Mouse (Mus musculus) kidney, embryonic 14.5 days (tissue): ENCODE results near the gene Bclaf1. TPM values are rescaled to one million over a fixed set of nuclear protein-coding genes. Genes with fewer than 3 reads are reported as not detected.
A peak's percentile ranks its signal among the peaks of the same experiment; 100 is the strongest.

ENCODE experiments used
- ATAC-seq: fragments of 200-750 bp; cut with Nextera tagmentation; 2 replicates; pipeline ENCODE4 v1.8.0; 2017; ENCODE audit warnings: moderate number of reproducible peaks, mild to moderate bottlenecking, moderate TSS enrichment, moderate library complexity; ENCODE audit not compliant: low FRiP score, low TSS enrichment
- H3K27ac ChIP-seq: fragments of 300-500 bp; sonication (generic); 2 replicates; pipeline ENCODE4 v1.5.1; 2014; ENCODE audit warnings: low read depth, mild to moderate bottlenecking, low read length, moderate library complexity, mixed read lengths
- H3K27me3 ChIP-seq: fragments of 300-500 bp; sonication (generic); 2 replicates; pipeline ENCODE4 v1.6.1; 2014; ENCODE audit warnings: mild to moderate bottlenecking, low read length; ENCODE audit not compliant: control insufficient read depth, insufficient read depth
- H3K36me3 ChIP-seq: fragments of 300-500 bp; sonication (generic); 2 replicates; pipeline ENCODE4 v1.6.1; 2014; ENCODE audit warnings: low read length, mixed read lengths; ENCODE audit not compliant: control insufficient read depth, insufficient read depth
- H3K4me1 ChIP-seq: fragments of 300-500 bp; sonication (generic); 2 replicates; pipeline ENCODE4 v1.6.1; 2014; ENCODE audit warnings: low read length, mixed read lengths; ENCODE audit not compliant: control insufficient read depth, insufficient read depth
- H3K4me2 ChIP-seq: fragments of 300-500 bp; sonication (generic); replicated peaks from 2 replicates; pipeline ENCODE4 v1.6.1; 2014; ENCODE audit warnings: low read depth, mild to moderate bottlenecking, low read length
- H3K4me3 ChIP-seq: fragments of 300-500 bp; sonication (generic); 2 replicates; pipeline ENCODE4 v1.5.1; 2014; ENCODE audit warnings: mild to moderate bottlenecking, low read length
- H3K9ac ChIP-seq: fragments of 300-500 bp; sonication (generic); 2 replicates; pipeline ENCODE4 v1.6.1; 2014; ENCODE audit warnings: low read depth, mild to moderate bottlenecking, low read length, moderate library complexity
- H3K9me3 ChIP-seq: fragments of 300-500 bp; sonication (generic); 2 replicates; pipeline ENCODE4 v1.6.1; 2016; ENCODE audit warnings: low read length; ENCODE audit not compliant: control insufficient read depth
- WGBS: fragments of 180-500 bp; shearing (Covaris S2); extraction: QIAGEN DNeasy Blood & Tissue Kit; methylation state at CpG from one replicate; pipeline ENCODE4 v1.1.7; 2014; 5-methylcytosine and 5-hydroxymethylcytosine counted together
- polyA plus RNA-seq: library from polyadenylated mRNA; unstranded; fragments of >200 nt; fragmentation: Nextera tagmentation; extraction: Ambion mirVana; gene quantifications from 2 replicates; pipeline ENCODE4 v1.2.1, GENCODE M21; 2014

Gene Bclaf1
- polyA plus RNA-seq, 1 experiment from 2014 or later: 168 TPM

GRCm38 (mm10) chr10:20312736-20313301 lies 550 bp downstream of the Bclaf1 start:
- WGBS: 0% methylated on average over 42 of the region's 54 CpGs
- H3K9me3 ChIP-seq: no peaks in the 10 kb centered on the region
- H3K4me1 ChIP-seq: peaks cover 15% of the 10 kb centered on the region; the same call in 1 of the 2 replicates
- H3K9ac ChIP-seq: peak overlapping the region; percentile 97
- H3K36me3 ChIP-seq: peaks cover 4% of the 10 kb centered on the region; the same call in 1 of the 2 replicates
- H3K4me2 ChIP-seq: peak overlapping the region; percentile 58
- no peaks in the 10 kb centered on the region for H3K27me3 ChIP-seq
- H3K27ac ChIP-seq: peak overlapping the region; percentile 100
- H3K4me3 ChIP-seq: peak overlapping the region; percentile 86
- peak; percentile 74 for ATAC-seq

GRCm38 (mm10) chr10:20313447-20313846 lies 1.2 kb downstream of the Bclaf1 start:
- H3K9me3 ChIP-seq: no peaks in the 10 kb centered on the region
- peak overlapping the region; percentile 86 for H3K4me3 ChIP-seq
- peaks cover 11% of the 10 kb centered on the region; the same call in 1 of the 2 replicates for H3K36me3 ChIP-seq
- H3K27me3 ChIP-seq: no peaks in the 10 kb centered on the region
- H3K27ac ChIP-seq: no peak overlapping the region
- peaks cover 15% of the 10 kb centered on the region; the same call in 1 of the 2 replicates for H3K4me1 ChIP-seq
- peak overlapping the region; percentile 58 for H3K4me2 ChIP-seq
- H3K9ac ChIP-seq: peak overlapping the region; percentile 97
- 39% methylated on average over 13 of the region's 13 CpGs for WGBS
- no peak for ATAC-seq

GRCm38 (mm10) chr10:20313941-20314340 lies 1.7 kb downstream of the Bclaf1 start:
- ATAC-seq: no peak

GRCm38 (mm10) chr10:20314797-20315196 lies 2.5 kb downstream of the Bclaf1 start:
- no peak overlapping the region for H3K4me3 ChIP-seq
- H3K9me3 ChIP-seq: no peaks in the 10 kb centered on the region
- WGBS: 65% methylated on average over 2 of the region's 2 CpGs
- peaks cover 15% of the 10 kb centered on the region; the same call in 1 of the 2 replicates for H3K4me1 ChIP-seq
- ATAC-seq: no peak
- H3K27ac ChIP-seq: no peak overlapping the region
- no peak overlapping the region for H3K9ac ChIP-seq
- H3K36me3 ChIP-seq: peaks cover 22% of the 10 kb centered on the region
- H3K4me2 ChIP-seq: no peak overlapping the region
- H3K27me3 ChIP-seq: no peaks in the 10 kb centered on the region

More at GRCm38 (mm10) chr10:20313941-20314340, 1.7 kb downstream of the Bclaf1 start:
- Histone ChIP-seq H3K9ac (no peak overlapping the region), H3K27me3 (no peaks in the 10 kb centered on the region), H3K4me2 (peak overlapping the region; percentile 58), H3K36me3 (peaks cover 16% of the 10 kb centered on the region), H3K27ac (no peak overlapping the region), H3K9me3 (no peaks in the 10 kb centered on the region), H3K4me3 (peak overlapping the region; percentile 86; the same call in 1 of the 2 replicates), H3K4me1 (peaks cover 15% of the 10 kb centered on the region; the same call in 1 of the 2 replicates)
- WGBS: 86% methylated on average over 4 of the region's 4 CpGs

- Histone ChIP-seq H3K27ac (no peak overlapping the region), H3K27me3 (no peaks in the 10 kb centered on the region), H3K36me3 (peaks cover 36% of the 10 kb centered on the region), H3K4me3 (no peak overlapping the region), H3K9me3 (no peaks in the 10 kb centered on the region), H3K9ac (no peak overlapping the region), H3K4me1 (peaks cover 7% of the 10 kb centered on the region; the same call in 1 of the 2 replicates), H3K4me2 (no peak overlapping the region)
- WGBS: 67% methylated on average over 5 of the region's 5 CpGs
- no peak for ATAC-seq
These were observed 5.2 kb downstream of the Bclaf1 start for GRCm38 (mm10) chr10:20317466-20317865.

- no peak for ATAC-seq
- peaks cover 81% of the 10 kb centered on the region for H3K36me3 ChIP-seq
- H3K9ac ChIP-seq: no peak overlapping the region
- no peak overlapping the region for H3K27ac ChIP-seq
- H3K4me3 ChIP-seq: no peak overlapping the region
- no peaks in the 10 kb centered on the region for H3K9me3 ChIP-seq
- H3K4me2 ChIP-seq: no peak overlapping the region
- no peaks in the 10 kb centered on the region for H3K4me1 ChIP-seq
- no peaks in the 10 kb centered on the region for H3K27me3 ChIP-seq
These were observed 14.0 kb downstream of the Bclaf1 start for GRCm38 (mm10) chr10:20326226-20326625.

GRCm38 (mm10) chr10:20331262-20331661 lies 19.0 kb downstream of the Bclaf1 start:
- H3K4me1 ChIP-seq: no peaks in the 10 kb centered on the region
- 84% methylated on average over 2 of the region's 2 CpGs for WGBS
- peaks cover 86% of the 10 kb centered on the region for H3K36me3 ChIP-seq
- H3K9me3 ChIP-seq: no peaks in the 10 kb centered on the region
- no peak for ATAC-seq
- H3K27me3 ChIP-seq: no peaks in the 10 kb centered on the region
- H3K4me2 ChIP-seq: no peak overlapping the region
- no peak overlapping the region for H3K9ac ChIP-seq
- H3K4me3 ChIP-seq: no peak overlapping the region
- no peak overlapping the region for H3K27ac ChIP-seq

- Histone ChIP-seq H3K36me3 (peaks cover 86% of the 10 kb centered on the region), H3K4me1 (no peaks in the 10 kb centered on the region), H3K27ac (no peak overlapping the region), H3K9ac (no peak overlapping the region), H3K4me3 (no peak overlapping the region), H3K27me3 (no peaks in the 10 kb centered on the region), H3K9me3 (no peaks in the 10 kb centered on the region), H3K4me2 (no peak overlapping the region)
- no peak for ATAC-seq
- WGBS: 93% methylated on average over 7 of the region's 7 CpGs
These were observed 25.6 kb downstream of the Bclaf1 start for GRCm38 (mm10) chr10:20337872-20338271.

- Histone ChIP-seq H3K27me3 (no peaks in the 10 kb centered on the region), H3K36me3 (peaks cover 49% of the 10 kb centered on the region), H3K27ac (no peak overlapping the region), H3K4me2 (no peak overlapping the region), H3K9me3 (no peaks in the 10 kb centered on the region), H3K4me3 (no peak overlapping the region), H3K9ac (no peak overlapping the region), H3K4me1 (no peaks in the 10 kb centered on the region)
- WGBS: 92% methylated on average over 1 of the region's 1 CpGs
- no peak for ATAC-seq
These were observed 33.5 kb downstream of the Bclaf1 start for GRCm38 (mm10) chr10:20345736-20346135.
